Mouse (Mus musculus) neural tube, embryonic 11.5 days (tissue): ENCODE results near the gene Zfp60. TPM values are rescaled to one million over a fixed set of nuclear protein-coding genes. Genes with fewer than 3 reads are reported as not detected.

Experiments used
- ATAC-seq: fragments of 200-750 bp; cut with Nextera tagmentation; 2 replicates; pipeline ENCODE4 v1.8.0; 2017; ENCODE audit warnings: moderate number of reproducible peaks, mild to moderate bottlenecking, moderate TSS enrichment, moderate library complexity; ENCODE audit not compliant: insufficient read depth, low FRiP score, low TSS enrichment
- DNase-seq: peaks from one replicate; pipeline ENCODE4 v3.0.0-alpha.2; 2015; ENCODE audit warnings: low spot score
- H3K27ac ChIP-seq: fragments of 300-500 bp; sonication (generic); 2 replicates; pipeline ENCODE4 v1.5.1; 2014; ENCODE audit warnings: low read depth, mild to moderate bottlenecking, low read length
- H3K27me3 ChIP-seq: fragments of 300-500 bp; sonication (generic); 2 replicates; pipeline ENCODE4 v1.6.1; 2014; ENCODE audit warnings: mild to moderate bottlenecking, low read length, mixed read lengths; ENCODE audit not compliant: control insufficient read depth, insufficient read depth
- H3K36me3 ChIP-seq: fragments of 300-500 bp; sonication (generic); 2 replicates; pipeline ENCODE4 v1.6.1; 2014; ENCODE audit warnings: mild to moderate bottlenecking, low read length, moderate library complexity, mixed read lengths; ENCODE audit not compliant: control insufficient read depth, insufficient read depth
- H3K4me1 ChIP-seq: fragments of 300-500 bp; sonication (generic); 2 replicates; pipeline ENCODE4 v1.6.1; 2014; ENCODE audit warnings: low read length, mixed read lengths; ENCODE audit not compliant: control insufficient read depth, insufficient read depth
- H3K4me2 ChIP-seq: fragments of 300-500 bp; sonication (generic); 2 replicates; pipeline ENCODE4 v1.6.1; 2014; ENCODE audit warnings: low read depth, mild to moderate bottlenecking, moderate library complexity
- H3K4me3 ChIP-seq: fragments of 300-500 bp; sonication (generic); 2 replicates; pipeline ENCODE4 v1.5.1; 2014; ENCODE audit warnings: low read depth, low read length
- H3K9ac ChIP-seq: fragments of 300-500 bp; sonication (generic); 2 replicates; pipeline ENCODE4 v1.6.1; 2014; ENCODE audit warnings: mild to moderate bottlenecking, low read length
- H3K9me3 ChIP-seq: fragments of 300-500 bp; sonication (generic); 2 replicates; pipeline ENCODE4 v1.6.1; 2016; ENCODE audit warnings: low read length; ENCODE audit not compliant: control insufficient read depth
- WGBS: fragments of 180-500 bp; shearing (Covaris S2); extraction: QIAGEN DNeasy Blood & Tissue Kit; methylation state at CpG from one replicate; pipeline ENCODE4 v1.1.7; 2014; 5-methylcytosine and 5-hydroxymethylcytosine counted together
- polyA plus RNA-seq: library from polyadenylated mRNA; unstranded; fragments of >200 nt; fragmentation: Nextera tagmentation; extraction: Ambion mirVana; gene quantifications from 2 replicates; pipeline ENCODE4 v1.2.1, GENCODE M21; 2014

The Zfp60 gene
- polyA plus RNA-seq, 1 experiment from 2014 or later = 84.7 TPM

DNA sequence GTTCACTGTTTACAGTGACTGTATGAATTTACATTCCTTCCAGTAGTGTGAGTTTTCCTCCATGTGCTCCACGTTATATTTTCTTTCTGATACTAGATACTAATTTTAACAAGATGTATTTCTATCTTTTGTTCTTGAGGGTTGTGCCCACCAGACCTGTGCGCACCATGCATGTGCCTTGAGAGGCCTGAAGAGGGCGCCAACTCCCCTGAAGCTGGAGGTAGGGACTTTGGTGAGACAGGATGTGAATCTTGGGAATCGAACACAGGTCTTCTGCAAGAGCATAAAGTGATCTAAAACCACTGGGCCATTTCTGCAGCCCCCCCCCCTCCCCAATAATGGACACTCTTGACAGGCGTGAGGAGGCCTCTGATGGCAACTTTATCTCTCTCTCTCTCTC lies 40.1 kb upstream of the Zfp60 start:
- 47% methylated on average over 5 of the region's 5 CpGs for WGBS
- no peak overlapping the region for H3K9ac ChIP-seq

DNA sequence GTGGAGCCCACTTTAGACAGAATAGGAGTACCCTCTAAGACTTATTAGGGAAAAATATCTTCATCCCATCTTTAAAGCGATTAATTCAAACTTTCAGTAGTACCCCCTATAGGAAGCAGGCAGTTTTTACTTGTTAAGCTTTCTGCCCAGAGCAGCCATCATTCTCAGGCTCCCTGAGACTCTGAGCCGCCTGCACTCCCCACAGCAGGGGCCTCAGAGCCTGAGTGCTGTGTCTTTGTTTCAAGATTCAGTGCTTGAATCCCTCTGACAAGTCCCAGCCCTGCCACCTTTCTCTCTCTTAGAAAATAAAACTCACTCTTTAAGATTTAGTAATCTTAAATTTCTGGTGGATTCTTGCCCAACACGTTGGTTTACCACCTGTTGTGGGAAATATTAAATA lies 34.5 kb upstream of the Zfp60 start:
- ATAC-seq = no peak
- no peaks in the 10 kb centered on the region for H3K9me3 ChIP-seq
- WGBS = 37% methylated on average over 3 of the region's 3 CpGs
- no peaks in the 10 kb centered on the region for H3K27me3 ChIP-seq
- H3K4me1 ChIP-seq = no peaks in the 10 kb centered on the region
- no peak overlapping the region for H3K9ac ChIP-seq
- no peak overlapping the region for H3K4me2 ChIP-seq
- no peak overlapping the region for H3K27ac ChIP-seq
- H3K4me3 ChIP-seq = no peak overlapping the region
- H3K36me3 ChIP-seq = no peaks in the 10 kb centered on the region
- DNase-seq = no peak

More for the DNA sequence above, 40.1 kb upstream of the Zfp60 start:
- Histone ChIP-seq H3K27ac (no peak overlapping the region), H3K9me3 (no peaks in the 10 kb centered on the region), H3K4me3 (no peak overlapping the region), H3K36me3 (no peaks in the 10 kb centered on the region), H3K4me1 (no peaks in the 10 kb centered on the region), H3K27me3 (no peaks in the 10 kb centered on the region), H3K4me2 (no peak overlapping the region)
- peak; percentile 51 for DNase-seq
- ATAC-seq = no peak

GRCm38 (mm10) chr7:27710402-27710801 lies 20.8 kb upstream of the Zfp60 start:
- Histone ChIP-seq H3K9ac (no peak overlapping the region), H3K4me1 (no peaks in the 10 kb centered on the region), H3K27ac (no peak overlapping the region), H3K4me2 (no peak overlapping the region), H3K9me3 (no peaks in the 10 kb centered on the region), H3K27me3 (no peaks in the 10 kb centered on the region), H3K36me3 (no peaks in the 10 kb centered on the region), H3K4me3 (no peak overlapping the region)
- ATAC-seq = no peak
- 81% methylated on average over 7 of the region's 7 CpGs for WGBS
- DNase-seq = no peak

GRCm38 (mm10) chr7:27721951-27722350 lies 9.2 kb upstream of the Zfp60 start:
- Histone ChIP-seq H3K4me2 (no peak overlapping the region), H3K9ac (no peak overlapping the region), H3K36me3 (no peaks in the 10 kb centered on the region), H3K9me3 (no peaks in the 10 kb centered on the region), H3K27me3 (no peaks in the 10 kb centered on the region), H3K4me1 (no peaks in the 10 kb centered on the region), H3K27ac (no peak overlapping the region), H3K4me3 (no peak overlapping the region)
- 93% methylated on average over 8 of the region's 8 CpGs for WGBS
- ATAC-seq (no peak), DNase-seq (no peak)

- no peaks in the 10 kb centered on the region for H3K9me3 ChIP-seq
- no peak overlapping the region for H3K4me2 ChIP-seq
- ATAC-seq (peak; percentile 80), DNase-seq (peak; percentile 58)
- H3K4me1 ChIP-seq = no peaks in the 10 kb centered on the region
- H3K4me3 ChIP-seq = no peak overlapping the region
- no peak overlapping the region for H3K27ac ChIP-seq
- H3K36me3 ChIP-seq = no peaks in the 10 kb centered on the region
- H3K27me3 ChIP-seq = no peaks in the 10 kb centered on the region
- H3K9ac ChIP-seq = no peak overlapping the region; the same call in 1 of the 2 replicates
- 48% methylated on average over 12 of the region's 12 CpGs for WGBS
These were observed 5.3 kb upstream of the Zfp60 start for GRCm38 (mm10) chr7:27725566-27726538.

- Histone ChIP-seq H3K4me1 (no peaks in the 10 kb centered on the region; the same call in 1 of the 2 replicates), H3K36me3 (no peaks in the 10 kb centered on the region), H3K27me3 (no peaks in the 10 kb centered on the region), H3K27ac (no peak overlapping the region), H3K9me3 (no peaks in the 10 kb centered on the region), H3K4me2 (no peak overlapping the region), H3K4me3 (no peak overlapping the region), H3K9ac (no peak overlapping the region)
- DNase-seq = no peak
- WGBS = 71% methylated on average over 2 of the region's 2 CpGs
- ATAC-seq = no peak
These were observed 3.7 kb upstream of the Zfp60 start for GRCm38 (mm10) chr7:27727471-27727870.

- ATAC-seq = no peak; the same call in 1 of the 2 replicates
These were observed 757 bp downstream of the Zfp60 start for GRCm38 (mm10) chr7:27731946-27732345.

GRCm38 (mm10) chr7:27732508-27732907 lies 1.3 kb downstream of the Zfp60 start:
- peaks cover 8% of the 10 kb centered on the region for H3K4me1 ChIP-seq
- WGBS = 70% methylated on average over 6 of the region's 6 CpGs
- no peak for ATAC-seq
- peak overlapping the region; percentile 66 for H3K4me2 ChIP-seq
- H3K27me3 ChIP-seq = no peaks in the 10 kb centered on the region
- H3K9me3 ChIP-seq = no peaks in the 10 kb centered on the region
- no peak for DNase-seq
- peak overlapping the region; percentile 80 for H3K4me3 ChIP-seq
- peak overlapping the region; percentile 97; the same call in 1 of the 2 replicates for H3K27ac ChIP-seq
- H3K9ac ChIP-seq = peak overlapping the region; percentile 89
- no peaks in the 10 kb centered on the region for H3K36me3 ChIP-seq

More at GRCm38 (mm10) chr7:27731946-27732345, 757 bp downstream of the Zfp60 start:
- Histone ChIP-seq H3K36me3 (no peaks in the 10 kb centered on the region), H3K4me1 (peaks cover 8% of the 10 kb centered on the region), H3K4me2 (peak overlapping the region; percentile 66), H3K4me3 (peak overlapping the region; percentile 80), H3K9ac (peak overlapping the region; percentile 89), H3K27ac (peak overlapping the region; percentile 97), H3K9me3 (no peaks in the 10 kb centered on the region), H3K27me3 (no peaks in the 10 kb centered on the region)
- WGBS = 7% methylated on average over 12 of the region's 12 CpGs
- DNase-seq = peak; percentile 33
